Mouse (Mus musculus) thymus, postnatal 14 days (tissue): ENCODE data around the gene Ptpn6.
A peak's percentile ranks its signal among the peaks of the same experiment; 100 is the strongest.
"Not testable (repeated sequence)": the region's sequence is repeated elsewhere in the genome, so short reads cannot be mapped to it uniquely, and the experiment has no call there.

Experiments
- DNase-seq: peaks from one replicate; pipeline ENCODE4 v3.0.0; 2021

Ptpn6 gene

DNA sequence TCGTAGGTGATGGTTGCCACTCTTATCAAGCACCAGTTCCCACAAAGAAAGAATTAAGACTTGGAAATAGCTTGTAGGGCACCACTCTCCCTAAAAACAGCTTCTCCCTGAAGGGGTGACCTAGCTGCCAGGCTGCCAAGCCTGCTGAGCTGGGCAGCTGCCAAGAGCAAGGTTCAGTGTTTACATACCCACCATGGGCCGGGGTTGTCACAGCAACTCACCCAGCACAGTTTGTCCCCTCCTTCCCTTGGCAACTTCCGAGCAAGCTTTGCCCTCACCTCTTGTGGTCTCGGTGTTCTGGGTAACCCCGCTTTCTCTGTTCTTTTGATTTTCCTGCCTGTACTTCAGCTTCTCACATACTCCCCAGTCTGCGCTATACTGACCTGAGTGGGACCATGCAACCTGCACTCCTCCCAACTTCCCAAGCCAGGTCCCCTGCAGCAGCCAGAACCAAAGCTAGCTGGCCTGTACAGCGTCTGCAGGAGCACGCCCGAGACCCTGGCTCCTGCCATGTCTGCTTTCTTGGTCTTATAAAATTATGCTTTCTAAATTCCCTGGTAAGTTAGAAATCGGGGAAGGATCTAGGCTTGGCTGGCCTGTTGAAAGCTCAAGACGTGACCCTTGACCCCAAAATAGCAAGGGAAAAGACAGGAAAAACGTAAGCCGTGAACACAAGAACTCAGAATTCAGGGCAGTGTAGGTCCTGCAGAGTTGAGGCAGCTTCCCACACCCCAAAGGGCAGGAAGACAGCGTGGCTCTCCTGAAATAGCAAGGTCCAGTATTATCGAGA lies 44.2 kb downstream of the Ptpn6 start:
- peak; percentile 56 for DNase-seq

DNA sequence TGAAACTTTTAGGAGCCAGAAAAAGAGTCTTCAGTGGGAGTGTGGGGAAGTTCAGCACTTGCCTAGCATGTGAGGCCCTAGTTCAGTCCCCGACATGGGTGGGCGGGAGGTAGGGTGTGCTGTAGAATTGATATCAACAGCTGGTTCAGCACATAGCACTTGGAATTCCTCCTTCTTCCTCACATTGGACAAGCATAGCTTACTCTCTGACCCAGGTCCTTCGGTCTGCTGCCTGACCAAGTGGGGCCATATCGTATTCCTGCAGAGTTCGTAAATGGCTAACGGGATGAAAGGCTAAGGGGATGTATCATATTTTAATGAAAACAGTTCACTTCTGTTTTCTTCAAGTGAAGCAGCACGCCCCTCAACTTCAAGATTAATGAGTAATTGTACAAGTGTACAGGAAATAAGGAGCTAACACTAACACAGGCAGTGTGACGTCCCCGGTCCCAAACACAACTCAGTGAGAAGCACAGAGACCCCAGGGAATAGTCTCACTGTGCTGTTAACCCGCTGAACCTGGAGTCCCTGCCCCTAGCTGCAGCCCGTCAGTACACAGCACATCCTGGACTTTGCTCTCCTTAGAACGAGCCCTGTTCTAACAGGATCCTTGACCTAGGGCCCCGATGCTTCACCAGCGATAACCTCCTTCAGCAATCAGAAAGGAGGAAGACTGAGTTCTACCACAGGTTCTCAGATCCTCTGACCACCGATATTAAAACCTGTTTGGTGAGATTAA lies 45.1 kb downstream of the Ptpn6 start:
- DNase-seq = no peak

DNA sequence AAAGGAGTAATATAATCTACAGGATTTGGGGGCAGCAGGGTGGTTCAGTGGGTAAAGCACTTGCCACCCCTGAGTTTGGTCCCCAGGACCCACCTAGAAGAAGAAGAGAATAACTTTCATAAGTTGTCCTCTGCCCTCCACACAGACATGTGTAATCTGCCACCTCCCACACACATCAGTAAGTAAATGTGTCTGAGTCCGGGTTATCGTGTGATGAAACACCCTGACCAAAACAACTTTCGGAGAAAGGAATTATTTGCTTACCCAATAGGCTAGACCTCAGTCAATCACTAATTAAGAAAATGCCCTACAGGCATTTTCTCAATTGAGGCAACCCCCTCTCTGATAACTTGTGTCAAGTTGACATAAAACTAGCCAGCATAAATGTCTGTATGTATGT lies 48.0 kb downstream of the Ptpn6 start:
- DNase-seq = no peak

DNA sequence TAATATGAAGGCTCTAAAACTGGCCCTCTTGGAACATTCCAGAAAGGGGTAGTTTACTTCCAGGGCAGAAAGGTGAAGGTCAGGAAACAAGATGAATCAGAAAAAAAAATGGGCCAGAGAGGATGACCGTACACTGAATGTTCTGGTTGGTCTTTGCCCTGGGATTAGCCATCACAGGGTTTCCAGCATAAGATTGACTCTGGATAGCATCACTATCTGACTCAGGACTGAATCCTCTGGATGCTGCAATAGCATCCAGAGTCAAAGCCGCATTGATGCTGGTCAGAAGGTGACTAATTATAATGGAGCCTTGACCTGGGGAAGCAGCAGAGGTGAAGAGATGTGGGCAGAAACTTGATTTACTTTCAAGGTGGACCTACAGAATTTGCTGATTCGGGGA lies 49.5 kb downstream of the Ptpn6 start:
- DNase-seq = no peak

DNA sequence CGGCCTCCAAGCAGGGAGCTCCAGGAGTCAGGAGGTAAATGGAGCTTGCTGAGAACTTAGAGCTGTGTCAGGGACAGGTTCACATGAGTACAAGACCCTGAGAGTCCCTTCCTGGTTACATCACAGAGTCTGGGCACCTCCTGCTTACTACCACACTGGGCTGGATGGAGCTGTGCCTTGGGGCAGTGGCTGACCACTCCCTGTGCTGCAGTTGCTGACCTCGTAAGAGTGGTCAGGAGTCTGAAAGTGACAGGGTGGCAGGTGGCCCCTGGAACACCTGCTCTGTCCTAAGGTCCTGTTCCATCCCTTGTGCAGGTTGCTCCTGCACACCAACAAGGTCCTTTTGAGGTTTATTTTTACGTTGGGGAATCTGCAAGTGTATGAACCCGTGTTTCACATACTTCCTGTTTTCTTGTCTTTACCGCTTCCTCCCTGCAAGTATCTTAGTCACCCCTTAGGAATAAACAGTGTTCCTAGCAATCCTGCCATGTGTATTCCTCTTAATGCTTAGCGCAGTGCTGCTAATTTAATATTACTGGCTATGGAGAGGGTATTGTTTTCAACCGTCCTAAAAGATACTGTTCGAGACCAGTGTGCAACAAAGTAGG lies 50.3 kb downstream of the Ptpn6 start:
- DNase-seq = no peak

DNA sequence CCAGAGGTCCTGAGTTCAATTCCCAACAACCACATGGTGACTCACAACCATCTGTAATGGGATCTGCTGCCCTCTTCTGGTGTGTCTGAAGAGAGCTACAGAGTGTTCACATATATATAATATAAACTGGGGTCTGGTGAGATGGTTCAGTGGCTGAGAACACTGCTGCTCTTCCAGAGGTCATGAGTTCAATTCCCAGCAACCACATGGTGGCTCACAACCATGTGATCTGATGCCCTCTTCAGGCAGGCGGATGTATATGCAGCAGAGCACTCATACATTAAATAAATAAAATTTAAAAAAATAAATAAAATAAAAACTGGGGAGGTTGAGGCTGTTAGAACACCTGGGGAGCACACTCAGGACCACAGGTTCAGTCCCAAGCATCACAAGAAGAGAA lies 51.9 kb downstream of the Ptpn6 start:
- not testable (repeated sequence) for DNase-seq

DNA sequence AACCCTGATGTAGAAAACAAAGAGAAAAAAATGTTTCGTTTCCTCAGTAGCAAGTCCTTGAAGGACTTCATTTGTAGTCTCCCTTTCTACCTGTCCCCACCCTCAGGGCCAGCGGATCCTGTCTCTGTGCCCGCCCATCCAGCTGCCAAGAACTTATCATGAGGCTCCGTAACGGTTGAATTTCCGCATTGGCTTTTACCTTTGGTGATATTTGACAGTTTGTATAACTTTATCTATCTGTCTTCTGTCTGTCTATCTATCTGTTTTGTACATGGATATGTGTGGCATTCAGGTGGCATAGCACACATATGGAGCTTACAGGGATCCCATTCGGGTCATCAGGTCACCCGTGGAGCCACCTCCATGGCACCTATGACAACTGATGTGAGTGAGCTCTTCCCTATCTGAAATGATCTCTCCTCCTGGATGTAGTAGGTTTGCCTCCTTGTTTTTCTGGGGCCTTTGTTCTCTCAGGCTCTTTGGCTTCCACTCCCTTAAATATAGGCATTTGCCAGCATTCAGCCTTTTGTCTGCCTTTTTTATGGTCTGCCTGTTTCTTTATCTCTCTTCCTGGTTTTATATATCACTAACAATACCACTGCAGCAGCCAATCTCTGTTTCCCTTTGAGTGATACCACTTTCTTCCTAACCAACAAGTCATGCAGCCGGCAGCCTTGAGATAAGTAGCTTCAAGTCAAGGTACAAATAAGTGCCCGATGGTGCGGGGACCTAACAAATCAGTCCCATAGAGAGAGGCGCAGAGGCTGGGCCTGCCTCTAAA lies 52.7 kb downstream of the Ptpn6 start:
- DNase-seq = no peak

DNA sequence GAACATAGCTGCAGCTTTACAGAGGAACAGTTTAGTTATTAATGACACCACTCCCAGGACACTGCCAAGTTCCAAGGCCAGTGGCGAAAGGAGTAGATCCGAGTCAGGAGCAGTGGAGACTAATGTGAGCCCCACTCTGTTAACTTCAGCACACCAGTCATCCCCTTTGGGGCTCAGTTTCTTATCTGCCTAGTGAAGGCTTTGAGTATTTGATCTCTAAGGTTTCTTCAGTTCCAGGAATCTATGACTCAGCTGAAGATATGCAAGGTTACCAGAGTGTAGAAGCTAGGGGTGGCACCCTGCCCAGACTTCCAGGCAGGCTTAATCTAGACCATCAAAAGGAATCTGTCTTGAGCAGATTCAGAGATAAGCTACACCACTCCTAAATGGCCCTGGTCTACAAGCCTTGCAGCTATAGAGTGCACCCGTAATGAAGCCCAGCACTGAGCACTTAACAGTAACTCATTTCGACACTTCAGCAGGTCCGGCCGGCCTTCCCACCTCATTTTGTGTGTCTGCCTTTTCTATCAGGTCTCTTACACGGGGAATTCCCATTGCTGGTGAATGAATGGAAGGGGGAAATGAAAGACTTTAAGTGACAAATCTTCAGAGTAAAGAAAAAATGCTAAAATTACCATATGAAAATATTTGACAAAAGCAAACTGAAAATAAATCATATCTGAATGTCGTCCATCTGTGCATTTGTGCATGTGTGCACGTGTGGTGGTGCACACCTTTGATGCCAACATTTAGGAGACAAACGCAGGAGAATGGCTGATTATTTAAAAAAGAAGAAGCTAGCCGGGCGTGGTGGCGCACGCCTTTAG lies 54.7 kb downstream of the Ptpn6 start:
- DNase-seq = no peak

DNA sequence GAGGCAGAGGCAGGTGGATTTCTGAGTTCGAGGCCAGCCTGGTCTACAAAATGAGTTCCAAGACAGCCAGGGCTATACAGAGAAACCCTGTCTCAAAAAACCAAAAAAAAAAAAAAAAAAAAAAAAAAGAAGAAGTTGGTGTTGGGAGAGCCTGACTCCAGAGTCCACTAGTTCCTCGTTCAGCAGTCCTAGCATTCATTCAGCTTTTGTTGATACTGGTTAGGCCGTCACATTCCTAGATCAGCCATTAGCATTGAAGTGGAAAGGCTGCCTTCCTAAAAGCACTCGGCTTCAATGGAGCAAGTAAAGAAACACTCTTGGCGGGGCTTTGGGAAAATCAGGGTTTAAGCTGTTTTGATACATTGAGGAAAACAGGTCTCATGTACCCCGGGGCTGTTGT lies 56.2 kb downstream of the Ptpn6 start:
- not testable (repeated sequence) for DNase-seq

DNA sequence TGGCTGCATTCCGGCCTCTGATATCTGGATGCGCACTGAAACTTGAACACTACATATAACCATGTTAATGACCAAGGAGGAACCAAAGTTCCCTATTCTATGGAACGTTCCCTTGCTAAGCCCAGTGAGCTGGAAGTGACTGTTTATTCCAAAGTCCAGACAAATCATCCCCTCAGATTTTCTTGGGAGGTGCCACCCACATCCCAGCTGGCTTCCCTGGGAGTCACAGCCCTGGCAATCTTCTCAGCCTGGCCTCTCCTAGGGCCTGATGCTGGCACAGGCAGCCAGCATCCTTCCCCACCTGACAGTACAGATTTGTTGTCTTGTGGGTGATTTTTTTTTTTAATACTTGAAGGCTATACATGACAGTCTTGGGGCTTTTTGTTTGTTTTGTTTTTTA lies 59.0 kb downstream of the Ptpn6 start:
- no peak for DNase-seq

DNA sequence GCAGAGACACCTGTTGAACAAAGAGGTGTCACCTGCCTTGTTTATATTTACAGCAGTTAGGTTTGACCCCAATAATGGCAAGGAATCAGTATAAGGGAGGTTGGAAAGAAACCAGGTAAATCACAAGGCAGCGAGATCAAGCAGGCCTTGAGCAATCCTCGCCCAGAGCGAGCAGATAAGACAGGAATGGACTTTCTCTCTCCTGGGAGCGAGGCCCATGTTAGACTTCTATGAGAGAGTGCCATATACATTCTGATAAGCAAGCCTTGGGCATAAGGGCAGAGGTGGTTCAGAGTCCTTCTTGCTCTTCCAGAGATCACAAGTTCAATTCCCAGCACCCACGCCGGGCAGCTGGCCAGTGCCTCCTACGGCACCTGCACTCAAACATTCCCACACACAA lies 59.7 kb downstream of the Ptpn6 start:
- DNase-seq = no peak

DNA sequence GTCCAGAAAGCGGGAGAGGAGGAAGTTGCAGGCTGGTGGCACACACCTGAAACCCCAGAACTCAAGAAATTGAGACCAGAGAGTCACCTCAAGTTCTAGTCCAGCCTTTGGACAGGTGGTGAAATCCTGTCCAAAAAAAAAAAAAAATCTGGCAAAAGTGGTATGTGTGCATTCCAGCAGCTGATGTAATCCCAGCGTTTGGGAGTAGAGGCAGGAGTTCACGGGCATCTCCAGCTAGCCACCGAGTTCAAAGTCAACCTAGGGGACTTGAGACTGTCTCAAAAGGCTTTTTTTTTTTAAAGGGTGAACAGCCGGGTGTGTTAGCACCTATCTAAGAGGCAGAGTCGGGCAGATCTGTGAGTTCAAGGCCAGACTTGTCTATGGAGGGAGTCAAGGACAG lies 62.3 kb downstream of the Ptpn6 start:
- DNase-seq = no peak

DNA sequence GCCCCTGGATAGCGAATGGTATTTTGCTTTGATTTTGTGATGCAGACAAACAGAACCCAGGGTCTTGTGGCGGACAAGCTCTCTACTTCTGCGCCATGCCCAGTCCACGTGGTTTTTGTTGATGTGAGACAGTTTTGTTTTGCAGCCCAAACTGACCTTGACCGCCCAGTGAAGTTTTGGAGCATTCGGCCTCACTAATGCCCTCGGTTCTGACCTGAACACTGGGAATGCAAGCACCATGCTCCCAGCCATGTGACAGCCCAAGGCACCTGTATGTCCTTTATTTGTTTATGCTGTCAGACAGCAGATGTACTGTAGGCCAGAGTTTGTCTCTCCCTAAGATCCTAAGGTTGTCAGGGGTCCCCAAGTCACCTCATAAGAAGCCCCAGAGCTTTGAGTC lies 63.9 kb downstream of the Ptpn6 start:
- DNase-seq = no peak

DNA sequence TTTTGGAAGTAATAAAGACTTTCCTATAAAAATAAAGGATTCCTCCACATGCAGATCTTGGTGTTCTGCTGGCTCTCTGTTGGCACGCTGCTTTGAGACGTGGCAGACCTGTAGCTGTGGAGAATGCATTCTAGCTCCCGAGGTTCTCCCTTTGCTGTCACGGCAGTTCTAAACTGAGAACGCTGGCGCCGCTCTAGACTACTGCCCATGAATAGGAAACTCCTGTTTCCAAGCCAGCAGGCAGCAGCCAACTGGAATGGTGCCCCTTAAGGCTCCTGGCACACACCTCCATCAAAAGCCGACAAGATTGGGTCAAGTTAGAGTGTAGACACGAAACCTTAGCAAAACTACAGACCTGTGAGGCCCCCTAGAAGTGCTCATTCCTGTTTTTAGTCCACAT lies 64.9 kb downstream of the Ptpn6 start:
- DNase-seq = no peak

DNA sequence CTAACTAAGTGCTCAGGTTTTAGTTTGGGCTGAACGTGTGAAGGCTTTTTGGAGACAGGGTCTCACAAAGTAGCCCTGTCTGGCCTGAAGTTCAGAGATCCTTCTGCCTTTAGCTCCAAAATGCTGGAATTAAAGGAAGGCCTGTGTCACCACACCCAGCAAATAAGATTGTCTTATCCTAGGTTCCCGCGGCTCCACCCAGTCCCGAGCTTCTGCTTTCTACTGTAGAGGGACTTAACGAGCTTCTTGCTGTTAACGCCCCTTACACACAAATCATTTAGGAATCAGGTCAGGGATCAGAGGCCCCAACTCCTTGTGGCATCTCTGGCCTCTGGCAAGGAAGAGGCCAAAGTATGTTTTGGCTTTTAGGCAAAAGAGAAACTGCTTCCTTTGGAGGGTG lies 66.4 kb downstream of the Ptpn6 start:
- no peak for DNase-seq
